Mouse (Mus musculus) retina, postnatal 7 days (tissue): ENCODE data around the gene Epha4.

ENCODE experiments used
- DNase-seq: peaks from one replicate; pipeline ENCODE4 v3.0.0-alpha.2; 2012; ENCODE audit warnings: low read depth, low spot score

The Epha4 gene

DNA sequence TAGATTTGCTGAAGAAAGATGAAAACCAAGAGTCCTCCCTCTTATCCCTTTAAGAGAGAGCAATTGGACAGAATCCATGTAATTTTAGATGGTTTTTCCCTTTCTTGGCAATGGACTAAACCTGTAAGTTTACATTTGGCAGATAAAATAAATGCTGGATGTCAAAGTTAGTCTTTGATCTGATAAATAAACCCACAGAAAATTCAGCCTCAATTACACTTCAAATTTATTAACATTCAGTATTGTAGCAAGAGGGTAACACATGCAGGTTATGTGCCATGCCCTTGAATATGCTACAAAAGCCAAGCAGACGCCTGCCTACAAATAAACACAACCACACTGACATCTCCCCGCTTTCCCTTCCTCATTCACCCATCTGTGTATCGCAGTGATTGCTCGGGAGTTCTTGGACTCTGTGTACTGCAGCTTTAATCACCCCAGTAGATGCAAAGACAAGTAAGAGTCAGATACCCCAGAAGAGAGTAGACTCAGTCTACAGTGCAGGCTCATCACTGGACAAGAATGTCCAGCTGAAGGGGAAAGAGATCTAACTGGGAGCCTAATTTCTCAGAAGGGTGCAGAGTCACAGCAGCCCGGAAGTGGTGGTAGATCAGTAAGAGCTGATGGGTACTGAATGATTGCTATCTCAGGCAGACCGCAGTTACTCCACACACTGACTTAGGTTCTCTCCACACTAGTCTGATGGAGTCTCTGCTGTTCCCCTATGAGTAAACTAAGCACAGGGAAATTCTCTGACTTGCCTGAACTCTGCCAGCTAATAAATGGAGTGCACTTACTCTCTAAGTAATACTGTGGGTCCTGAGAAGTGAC lies 29.9 kb downstream of the Epha4 start:
- DNase-seq: no peak

DNA sequence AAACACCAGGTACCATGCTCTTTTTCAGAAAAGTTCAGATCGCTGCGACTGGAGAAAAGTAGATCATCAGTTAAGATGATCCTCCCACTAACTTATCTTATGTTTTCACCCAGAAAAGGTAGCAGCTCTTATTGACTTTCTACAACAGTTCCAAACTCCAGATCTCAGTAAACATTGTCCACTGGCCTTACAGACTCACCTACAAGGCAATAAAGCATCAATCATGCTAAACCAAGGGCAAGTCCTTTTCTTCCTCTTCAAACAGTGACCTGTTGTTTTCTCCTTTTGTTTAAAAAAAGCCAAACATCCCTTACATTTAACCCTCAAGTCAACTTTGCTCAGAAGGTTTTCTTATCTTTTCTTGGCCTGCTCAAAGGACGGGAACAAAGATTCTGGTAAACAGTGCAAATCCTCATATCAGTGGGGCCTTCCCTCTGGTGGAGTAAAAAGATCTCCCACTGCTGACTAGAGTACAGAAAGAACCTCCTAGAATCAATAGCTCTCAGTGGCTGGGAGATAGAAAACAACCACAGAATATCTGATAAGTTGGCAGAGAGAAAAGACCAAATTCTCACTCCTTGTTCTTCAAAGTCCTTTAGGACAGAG lies 39.0 kb downstream of the Epha4 start:
- no peak for DNase-seq

DNA sequence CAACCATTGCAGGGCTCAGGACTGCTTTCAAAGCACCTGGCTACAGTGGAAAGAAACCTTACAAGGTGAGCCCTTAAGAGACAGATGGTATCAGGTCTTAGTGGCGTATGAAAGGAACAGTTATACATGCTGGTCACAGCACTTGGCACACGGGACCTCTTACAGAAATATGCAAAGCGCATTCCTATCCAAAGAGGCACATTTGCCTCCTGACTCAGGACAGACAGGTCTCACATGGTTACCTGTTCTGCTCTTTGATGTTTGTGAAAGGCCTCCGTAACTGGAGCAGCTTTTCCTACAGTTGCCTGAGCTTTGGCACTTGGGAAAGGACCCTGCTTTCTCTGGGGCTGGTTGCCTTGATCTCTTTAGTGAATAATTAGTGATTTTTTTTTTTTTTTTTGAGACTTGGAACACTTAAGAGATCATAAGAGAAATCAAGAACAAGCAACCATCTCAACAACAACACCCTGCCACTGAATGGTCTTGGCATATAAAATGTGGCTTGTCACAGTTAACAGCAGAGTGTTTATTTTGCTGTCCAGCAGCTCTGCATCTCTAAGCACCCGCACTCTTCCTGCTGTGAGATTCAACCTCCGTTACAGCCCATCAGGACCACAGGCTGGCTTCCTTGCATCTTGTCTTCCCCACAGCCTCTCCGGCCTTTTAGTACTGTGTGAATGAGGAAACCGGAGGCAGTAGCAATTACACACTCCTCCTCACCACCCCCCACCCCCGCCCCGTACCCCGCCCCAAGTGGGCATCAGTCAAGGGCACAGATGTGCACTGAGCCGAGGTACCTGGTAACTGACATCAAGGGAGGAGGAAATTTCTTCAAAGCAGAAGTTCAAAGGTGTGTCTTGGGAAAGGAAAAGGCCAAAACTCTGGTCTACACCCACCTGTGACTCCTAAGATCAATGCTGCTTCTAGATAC lies 41.2 kb downstream of the Epha4 start:
- no peak for DNase-seq

DNA sequence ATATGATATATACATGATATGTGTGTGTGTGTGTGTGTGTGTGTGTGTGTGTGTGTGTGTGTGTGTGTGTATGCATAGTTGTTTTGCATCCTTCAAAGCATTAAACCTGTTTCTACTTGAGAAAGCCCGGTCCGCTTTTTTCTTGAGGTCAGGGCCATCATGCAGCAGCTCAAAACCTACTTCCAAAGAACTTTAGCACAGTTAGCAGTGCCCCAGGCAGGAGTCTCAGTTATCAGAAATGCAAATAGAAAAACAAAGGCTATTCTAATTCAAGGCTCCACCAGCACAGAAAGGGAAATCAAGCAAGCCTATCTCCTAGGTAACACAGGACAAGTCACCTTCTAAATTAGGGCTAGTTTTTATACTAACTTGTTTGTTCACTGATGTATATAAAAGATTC lies 42.3 kb downstream of the Epha4 start:
- DNase-seq: no peak

DNA sequence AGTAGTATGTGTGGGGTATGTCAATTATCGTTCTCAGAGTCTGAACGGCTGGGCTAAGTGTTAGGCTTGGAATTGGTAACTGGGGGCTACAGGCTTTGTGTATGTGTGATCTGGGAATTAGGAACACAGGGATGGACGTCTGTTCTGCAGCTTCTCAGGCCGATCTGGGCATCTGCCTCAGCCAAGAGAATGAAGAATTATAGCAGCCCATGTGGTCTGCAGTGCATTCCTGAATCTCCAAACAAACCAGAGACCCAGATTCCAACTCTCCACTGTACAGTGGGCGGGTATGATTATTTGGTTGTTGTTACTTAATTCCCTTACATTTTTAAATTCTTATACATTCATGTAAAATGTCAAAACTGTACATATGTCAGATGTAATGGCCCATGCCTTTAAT lies 43.4 kb downstream of the Epha4 start:
- DNase-seq: no peak

DNA sequence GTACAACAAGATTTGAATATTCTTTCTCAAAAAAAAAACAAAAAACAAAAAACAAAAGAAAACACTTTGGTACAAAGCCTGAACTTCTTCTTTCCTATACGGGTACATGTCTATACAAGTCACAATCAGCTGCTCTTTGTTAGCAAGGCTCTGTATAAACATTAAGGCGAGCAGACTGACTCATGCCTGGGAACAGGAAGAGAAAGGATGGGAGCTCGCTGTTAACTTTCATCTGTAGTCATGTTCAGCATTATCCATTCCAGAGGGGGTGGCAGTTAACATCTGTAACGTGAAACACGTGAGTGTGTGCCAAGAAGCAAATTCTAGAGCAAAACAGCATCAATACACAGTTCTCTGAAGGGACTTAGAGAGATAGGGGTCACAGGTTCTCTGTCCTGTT lies 43.9 kb downstream of the Epha4 start:
- no peak for DNase-seq

DNA sequence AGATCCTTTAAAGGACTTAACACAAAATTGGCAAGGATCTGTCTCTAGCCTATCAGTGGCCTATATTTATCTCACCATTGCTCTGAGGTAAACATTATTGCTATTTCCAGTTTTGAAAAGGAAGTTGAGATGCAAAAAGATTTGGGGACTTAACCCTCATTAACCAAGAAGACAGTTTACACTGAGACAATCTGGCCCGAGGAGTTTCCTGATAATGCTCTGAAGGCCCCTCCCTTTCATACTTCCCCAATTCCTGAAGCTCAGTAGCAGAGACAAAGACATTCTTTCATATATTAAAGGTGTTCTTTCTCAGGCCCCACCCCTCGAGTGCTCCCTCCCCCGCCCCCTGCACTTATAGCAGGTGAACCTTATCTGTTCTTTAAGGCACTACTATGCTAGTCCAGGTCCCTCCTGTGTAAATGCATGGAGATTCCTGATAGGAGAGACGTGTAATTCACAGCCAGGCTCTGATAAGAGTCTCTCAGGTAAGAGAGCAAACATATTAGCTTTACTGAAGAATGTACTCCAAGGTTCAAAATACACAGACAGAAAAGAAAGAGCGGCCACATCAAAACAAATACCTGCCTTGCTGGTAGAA lies 46.1 kb downstream of the Epha4 start:
- DNase-seq: no peak

DNA sequence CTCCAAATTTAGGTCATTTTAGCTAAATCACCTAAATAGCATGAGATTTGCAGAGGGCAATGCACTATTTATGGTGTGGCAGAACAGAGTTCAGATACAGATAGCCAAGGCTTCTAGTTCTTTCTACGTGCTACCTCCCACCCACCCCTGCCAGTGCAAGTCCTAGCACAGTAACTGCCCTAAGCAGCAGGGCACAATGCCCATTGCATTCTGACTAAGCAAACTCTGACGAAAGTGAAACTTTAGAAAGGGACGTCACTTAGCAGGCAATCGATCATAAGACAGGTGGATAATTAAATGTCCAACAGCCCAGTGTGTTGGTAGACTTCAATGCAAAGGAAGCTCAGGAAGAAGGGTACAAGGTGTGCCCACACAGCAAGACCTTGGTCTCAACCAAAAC lies 49.4 kb downstream of the Epha4 start:
- no peak for DNase-seq

DNA sequence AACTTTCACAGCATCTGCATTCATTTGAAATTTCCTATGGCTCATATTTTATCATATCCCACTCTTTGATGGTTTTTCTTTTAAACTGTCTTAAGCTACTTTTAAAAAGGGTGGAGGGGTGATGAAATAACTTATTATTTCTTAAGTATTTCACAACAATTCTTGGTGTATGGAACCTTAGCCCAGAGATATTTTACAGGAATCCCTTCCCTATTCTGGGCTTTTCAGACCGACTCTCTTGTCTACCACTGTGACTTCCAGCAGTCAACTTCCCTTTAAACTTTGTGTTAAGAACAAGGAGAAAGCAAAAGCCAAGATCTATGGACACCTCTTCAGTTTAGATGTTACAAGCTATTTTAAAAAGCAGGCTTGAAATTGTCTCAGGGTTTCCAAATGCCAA lies 50.8 kb downstream of the Epha4 start:
- DNase-seq: no peak

DNA sequence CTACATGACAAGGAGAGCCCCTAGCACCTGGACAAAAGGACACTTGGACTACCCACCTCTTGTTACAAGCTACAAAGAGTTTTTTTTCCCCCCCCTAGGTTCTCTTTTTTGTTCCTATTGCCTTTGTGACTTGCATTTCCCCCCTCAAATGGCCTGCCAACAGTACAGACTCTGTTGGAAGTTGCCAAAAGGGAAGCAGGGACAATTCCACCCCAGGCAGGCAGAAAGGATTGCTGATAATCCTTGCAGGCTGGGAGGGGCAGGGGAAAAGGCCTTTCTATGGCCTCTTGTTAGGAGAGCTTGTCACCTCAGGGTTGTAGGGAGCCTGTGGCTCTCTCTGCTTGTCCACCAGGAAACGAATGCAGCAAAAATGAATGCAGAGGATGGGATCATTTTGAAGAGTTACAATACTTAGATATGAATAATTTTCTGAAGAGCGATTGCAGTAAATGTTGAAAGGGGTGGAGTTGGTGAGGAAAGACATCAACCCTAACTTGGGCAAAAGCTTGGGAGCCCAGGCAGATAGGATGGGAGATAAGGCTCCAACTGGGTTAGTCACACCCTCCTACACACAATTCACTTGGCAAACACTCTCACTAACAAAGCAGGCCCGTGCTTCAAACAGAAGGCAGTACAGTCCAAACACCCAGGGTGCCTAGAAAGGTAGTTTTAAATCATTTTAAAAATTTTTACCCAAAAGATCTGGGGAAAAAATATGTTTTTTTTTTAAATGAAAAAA lies 52.8 kb downstream of the Epha4 start:
- DNase-seq: no peak

DNA sequence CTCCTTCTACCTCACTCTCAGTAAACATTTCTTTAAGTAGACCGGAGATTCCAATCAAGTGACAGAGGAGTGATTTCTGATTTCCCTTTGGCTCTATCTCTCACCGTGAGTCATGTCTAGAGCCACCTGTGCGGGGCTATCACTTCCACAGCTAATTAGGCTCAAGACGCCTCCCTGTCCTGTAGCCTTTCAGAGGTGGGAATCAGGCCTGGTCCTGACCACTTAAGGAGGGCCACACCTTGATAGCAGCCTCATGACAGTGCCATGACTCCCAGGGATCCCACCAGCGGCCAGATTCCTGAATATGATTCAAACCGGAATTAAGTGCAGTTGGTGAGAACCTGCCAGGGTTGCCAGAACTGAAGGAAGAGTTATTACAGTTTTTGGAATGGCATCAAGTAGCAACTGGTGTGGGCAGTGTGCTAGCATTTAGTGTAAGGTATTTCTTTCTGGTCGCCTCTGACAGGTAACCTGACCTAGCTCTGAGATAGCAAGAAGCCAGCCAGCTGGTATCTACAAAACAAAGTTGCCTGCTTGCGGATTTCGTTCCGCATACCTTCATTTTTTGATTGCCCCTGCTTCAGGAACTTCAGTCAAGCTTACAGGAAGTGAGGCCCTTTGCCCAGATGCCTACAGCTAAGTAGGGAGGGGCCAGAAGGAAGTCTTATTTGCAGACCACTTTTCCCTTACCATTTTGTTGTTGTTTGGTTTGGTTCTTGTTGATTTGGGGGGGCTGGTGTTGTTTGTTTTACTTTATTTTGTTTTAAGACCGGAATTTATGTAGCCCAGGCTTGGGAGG lies 53.9 kb downstream of the Epha4 start:
- DNase-seq: no peak

DNA sequence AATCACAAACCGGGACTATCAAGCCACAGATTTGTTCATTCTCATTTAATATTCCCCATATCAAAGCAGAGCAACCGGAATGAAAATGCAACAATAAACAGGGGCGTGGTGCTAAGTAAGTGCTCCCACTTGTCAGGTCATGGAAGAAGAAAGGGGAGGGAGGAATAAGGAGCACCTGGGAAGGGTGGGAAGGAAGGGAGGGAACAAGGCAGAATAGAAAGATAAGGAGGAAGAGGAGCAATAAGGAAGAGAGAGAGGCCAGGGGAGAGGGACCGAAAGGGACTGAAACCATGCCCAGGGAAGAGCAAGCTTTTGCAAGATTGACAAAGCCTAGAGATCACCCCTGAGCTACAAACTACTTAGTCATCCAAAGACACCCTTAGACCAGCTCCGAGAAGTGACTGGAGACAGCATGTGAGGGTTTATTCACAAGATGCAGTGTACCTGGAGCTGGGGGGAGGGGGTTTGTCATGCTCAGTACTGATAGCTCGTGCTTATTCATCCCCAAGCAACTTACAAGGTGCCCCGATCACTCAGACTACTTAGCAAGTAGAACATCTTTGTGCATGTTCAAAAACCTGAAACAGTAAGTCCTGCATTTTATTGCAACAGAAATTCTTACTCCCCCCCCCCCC lies 56.0 kb downstream of the Epha4 start:
- no peak for DNase-seq

DNA sequence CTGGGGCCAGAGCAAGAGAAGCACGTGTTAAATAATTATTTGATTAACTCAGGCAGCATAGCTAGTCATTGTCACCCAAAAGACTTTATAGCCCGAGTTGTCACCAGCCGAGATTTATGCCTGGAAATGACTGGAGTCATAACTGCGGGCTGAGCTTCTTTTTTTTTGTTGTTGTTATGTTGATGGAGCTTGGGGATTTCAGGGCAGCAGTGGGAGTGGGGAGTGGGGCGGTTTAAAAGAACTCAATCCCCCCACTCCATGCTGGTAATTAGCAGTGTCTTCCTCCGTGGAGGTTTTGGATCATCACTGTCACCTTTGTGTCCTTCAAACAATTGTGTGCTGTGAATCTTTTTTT lies 57.5 kb downstream of the Epha4 start:
- no peak for DNase-seq

DNA sequence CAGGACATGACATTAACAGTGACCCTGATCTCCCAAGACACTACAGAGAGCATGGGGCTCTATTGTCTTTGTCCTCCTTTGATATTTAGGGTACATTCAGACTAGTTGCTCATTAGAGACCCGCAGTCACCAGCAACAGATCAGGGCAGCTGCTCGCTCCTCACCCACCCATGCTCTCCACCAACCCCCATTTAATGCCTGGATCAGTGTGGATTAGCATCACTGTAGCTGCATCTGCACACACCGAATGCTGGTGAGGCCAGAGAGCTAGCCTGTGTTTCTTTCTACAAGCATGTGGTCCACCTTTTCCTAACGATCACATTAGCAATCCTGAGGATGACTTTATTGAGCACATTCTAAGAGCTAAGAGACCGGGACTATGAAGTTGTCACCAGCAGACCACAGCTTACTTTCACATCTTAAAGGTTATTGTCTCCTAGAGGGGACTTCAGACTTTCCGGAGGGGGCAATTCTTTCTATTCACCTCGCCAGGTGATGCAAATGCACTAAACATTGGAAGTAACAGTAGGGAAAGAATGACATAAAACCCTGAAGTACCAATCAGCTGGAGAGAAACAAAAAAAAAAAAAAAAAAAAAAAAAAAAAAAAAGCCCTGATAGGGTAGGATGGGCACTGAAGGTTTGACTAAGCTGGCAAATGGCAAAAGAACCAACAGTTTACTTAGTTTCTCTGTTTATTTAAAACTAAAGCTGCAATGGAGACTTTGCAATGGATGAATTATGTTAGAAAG lies 58.0 kb downstream of the Epha4 start:
- peak; percentile 27 for DNase-seq

DNA sequence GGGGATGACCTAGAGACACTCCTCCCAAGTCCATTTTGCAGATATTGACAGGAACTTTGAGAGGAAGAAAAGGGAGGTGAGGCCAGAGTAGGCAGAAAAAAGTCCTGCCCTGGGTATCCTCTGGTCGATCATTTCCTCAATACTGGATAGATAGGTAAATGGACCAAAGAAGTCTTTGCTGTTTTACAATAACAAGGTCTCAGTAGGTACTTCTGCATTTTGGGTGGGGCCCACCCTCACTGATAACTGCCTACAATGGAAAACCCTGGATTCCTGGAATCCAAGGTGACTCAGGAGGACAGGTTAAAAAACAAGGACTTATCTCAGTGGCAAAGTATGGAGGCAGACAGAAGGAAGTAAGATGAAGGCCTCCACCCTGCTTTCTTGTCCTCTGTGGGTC lies 61.1 kb downstream of the Epha4 start:
- DNase-seq: no peak

DNA sequence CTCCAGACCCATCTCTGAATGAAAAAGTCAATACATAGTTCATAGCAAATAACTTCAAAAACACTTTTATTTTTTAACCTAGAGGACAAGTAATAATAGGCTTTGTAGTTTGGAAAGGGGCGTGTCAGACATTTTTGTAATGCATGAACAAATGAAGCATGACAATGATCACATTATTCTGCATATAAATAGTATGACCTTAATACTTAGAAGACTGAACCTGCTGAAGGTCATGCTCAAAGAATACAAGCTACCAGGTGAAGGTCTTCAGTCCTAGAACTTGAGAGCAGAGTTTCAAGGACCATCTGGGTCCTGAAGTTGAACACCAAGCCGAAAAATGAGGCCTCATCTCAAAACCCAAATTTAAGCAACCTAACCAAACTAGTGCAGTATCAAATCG lies 62.2 kb downstream of the Epha4 start:
- DNase-seq: no peak

DNA sequence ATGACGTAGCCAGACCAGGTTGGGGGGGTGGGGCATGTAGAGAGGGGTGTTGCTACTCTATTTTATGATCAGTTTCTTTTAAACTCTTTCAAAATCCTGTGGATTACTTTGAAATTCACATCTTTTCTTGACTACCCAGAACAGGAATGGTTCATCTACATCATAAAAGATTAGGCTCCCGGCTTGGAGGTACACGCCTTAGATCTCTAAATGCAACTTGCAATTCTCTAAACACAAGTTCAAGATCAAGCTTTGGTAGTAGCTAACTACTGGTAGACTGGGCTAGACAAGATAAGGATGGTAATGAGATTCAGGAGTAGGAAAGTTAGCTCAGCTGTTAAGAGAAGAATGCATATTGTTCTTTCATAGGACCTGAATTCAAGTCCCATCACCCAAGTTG lies 63.3 kb downstream of the Epha4 start:
- no peak for DNase-seq

DNA sequence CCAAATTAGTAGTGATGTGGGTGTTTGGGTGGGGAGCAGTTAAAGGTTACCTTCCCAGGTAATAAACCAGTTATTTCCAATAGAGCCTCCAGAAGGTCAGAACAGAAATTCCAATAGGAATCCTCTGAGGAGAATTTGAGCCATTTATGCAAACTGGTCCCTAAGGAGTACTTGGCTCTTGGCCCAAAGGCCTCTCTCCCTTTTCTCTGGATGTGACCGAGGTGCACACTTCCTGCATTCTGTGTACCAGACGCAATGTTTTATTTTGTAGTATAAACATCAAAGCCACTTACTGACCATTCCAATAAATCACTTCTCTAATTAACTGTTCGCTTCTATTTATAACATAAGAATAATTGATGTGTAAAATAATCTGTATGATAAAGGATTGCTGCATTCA lies 64.7 kb downstream of the Epha4 start:
- DNase-seq: no peak

DNA sequence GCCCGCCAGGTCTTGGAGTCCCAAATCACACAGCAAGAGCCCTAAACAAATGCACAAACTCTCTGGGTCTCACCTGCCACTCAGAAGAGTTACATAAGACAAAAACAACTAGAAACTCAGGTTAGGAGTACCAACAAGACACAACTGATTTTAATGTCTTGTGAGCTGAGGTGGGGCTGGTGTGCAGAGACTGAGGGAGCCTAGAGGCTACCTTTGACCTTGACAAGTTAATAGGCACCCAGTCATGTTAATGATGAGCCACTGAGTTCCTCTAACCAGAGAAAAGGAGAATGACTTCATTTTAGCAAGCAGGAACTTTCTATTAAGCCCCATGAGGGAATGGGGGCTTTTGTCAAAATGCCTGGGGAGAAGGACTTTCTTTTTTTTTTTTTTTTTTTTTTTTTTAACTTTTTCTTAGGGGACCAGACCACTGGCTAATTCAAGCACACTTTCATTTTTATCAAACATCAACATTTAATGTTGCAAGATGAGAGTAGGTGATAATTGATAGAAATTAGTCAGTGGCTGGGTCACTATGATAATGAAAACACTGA lies 67.8 kb downstream of the Epha4 start:
- no peak for DNase-seq
